Mouse (Mus musculus) urinary bladder, postnatal 36 days (tissue): ENCODE data around the gene Epo.

Experiments used
- DNase-seq, 2 experiments: peaks; one replicate each; pipeline ENCODE4 v3.0.0; 2022; ENCODE audit warnings: low spot score in 2 of 2, mixed read lengths in 1 of 2

Gene Epo

GRCm38 (mm10) chr5:137539291-137539801 is 6.3 kb upstream of the Epo start:
- DNase-seq, result no peak

- DNase-seq, result no peak
These were observed 4.4 kb upstream of the Epo start for GRCm38 (mm10) chr5:137537461-137537860.

DNA sequence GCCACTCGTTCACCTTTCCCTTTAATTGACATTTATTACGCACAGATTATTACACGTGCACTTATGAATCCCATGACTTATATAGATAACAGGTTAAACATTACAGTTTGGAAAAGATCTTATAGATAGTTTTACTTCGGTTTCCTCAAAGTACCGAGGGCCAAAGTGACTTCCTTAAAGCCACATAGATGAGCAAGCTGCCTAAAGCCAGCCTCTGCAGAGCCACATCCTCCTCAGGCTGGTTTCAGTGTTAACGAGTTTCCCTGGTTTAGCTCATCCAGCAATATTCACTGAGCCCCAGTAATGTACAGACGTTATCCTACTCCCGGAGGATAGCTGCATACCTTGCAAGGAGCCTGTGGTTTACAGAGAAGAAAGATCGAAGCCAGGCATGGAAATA is 2.3 kb upstream of the Epo start:
- no peak for DNase-seq

GRCm38 (mm10) chr5:137534762-137535161 is 1.7 kb upstream of the Epo start:
- DNase-seq, result no peak

DNA sequence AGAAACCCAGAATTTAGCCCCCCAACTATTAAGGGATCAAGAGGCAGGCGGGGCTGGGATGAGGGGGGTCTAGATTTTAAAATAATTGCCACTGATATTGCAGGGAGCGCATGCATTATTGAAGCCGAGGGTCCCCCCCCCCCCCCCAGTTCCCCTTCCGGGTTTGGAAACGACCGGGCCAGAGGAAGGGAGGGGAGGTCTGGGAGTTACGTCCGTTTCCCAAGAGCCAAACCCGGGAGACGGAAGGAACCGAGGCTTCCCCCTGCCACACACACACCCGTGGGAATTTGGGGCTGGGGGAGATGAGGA is 280 bp downstream of the Epo start:
- DNase-seq, result no peak

GRCm38 (mm10) chr5:137532131-137532807 is 773 bp downstream of the Epo start:
- peak in 1 of 2 experiments; percentile 27 for DNase-seq

- peak in 1 of 2 experiments; percentile 28 for DNase-seq
These were observed 1.5 kb downstream of the Epo start for GRCm38 (mm10) chr5:137531414-137532130.

GRCm38 (mm10) chr5:137530588-137531413 is 2.2 kb downstream of the Epo start:
- peak; percentile 36 to 62 for DNase-seq

GRCm38 (mm10) chr5:137530075-137530474 is 3.0 kb downstream of the Epo start:
- no peak for DNase-seq

- DNase-seq, result no peak
These were observed 3.6 kb downstream of the Epo start for GRCm38 (mm10) chr5:137529221-137529995.

DNA sequence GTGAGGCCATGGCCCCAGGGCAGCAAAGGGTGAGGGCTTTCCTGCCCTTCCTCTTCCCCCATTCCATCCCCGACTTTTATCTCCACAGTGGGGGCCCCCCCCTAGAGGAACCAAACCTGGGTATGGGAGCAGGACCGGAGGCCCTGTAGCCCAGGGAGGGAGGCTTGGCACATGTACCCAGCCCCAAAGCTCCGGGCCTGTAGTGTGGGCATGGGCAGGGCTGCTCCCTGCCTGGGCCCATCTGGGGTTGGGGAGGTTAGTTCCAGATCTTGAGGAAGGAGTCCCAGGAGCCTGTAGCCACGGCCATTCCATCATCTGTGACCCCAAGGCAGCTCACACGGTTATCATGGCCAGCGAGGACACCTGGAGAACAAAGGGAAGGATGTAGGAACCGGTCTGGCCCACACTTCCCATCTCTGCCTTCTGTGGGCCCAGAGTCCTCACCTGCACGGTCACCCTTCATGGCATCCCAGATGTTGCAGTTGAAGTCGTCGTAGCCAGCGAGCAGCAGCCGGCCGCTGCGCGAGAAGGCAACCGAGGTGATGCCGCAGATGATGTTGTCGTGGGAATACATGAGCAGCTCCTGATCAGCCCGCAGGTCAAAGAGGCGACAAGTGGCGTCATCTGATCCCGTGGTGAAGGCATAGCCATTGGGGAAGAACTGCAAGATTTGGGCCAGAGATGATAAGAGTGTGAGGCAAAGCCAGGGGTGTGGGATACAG is 4.6 kb downstream of the Epo start:
- no peak for DNase-seq

GRCm38 (mm10) chr5:137527413-137527812 is 5.6 kb downstream of the Epo start:
- no peak for DNase-seq

DNA sequence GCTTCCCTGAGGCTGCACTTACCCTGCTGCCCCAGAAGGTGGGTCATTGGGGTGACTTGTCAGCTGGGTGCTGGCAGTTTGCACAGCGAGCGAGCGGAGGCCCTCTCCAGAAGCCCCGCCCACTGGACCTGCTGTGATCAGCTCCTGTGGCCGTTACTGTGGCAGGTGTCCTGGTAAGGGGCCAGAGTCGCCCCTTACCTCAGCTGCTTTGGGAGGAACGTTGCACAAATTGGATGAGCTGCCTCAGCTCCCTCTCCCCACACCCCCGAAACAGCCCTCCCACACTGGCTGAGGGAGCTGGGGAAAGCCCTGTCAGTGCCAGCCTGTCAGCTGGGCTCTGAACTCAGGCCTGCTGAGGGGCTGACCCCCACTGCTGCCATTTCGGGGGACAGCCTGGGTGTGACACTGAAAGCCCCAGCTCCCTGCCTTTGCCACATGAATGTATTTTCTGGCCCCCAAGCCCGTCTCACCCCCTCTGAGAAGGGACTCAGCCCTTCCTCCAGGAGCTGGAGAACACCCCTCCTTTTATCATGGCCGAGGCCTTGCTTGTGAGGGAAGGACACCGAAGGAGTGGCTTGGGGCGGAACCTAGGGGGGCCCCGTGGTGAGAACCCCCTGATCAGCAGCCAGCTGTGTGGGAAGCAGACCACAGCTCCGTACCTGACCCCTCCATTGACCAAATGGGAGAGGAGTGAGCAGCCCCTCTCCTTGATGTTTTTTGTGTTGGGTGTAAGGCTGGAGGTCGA is 6.7 kb downstream of the Epo start:
- DNase-seq, result peak in 1 of 2 experiments; percentile 21

DNA sequence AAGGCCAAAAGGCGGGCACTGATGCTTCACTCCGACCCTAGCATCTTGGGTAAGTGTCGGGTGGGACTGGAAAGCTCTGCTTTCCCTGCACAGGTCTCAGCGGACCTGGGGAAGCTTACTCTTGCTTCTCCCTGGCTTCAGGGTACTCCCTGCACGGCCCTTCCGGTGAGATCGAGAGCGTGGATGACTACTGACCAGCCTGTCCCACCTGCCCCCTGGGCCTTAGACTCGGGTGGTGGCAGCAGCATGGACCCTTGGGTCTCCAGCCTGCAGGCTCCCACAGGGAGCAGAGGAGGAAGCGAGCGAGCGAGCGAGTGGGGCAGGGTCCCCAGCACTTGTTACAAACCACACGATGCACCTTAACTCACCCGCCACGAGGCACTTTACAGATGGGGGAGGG is 7.5 kb downstream of the Epo start:
- no peak for DNase-seq

DNA sequence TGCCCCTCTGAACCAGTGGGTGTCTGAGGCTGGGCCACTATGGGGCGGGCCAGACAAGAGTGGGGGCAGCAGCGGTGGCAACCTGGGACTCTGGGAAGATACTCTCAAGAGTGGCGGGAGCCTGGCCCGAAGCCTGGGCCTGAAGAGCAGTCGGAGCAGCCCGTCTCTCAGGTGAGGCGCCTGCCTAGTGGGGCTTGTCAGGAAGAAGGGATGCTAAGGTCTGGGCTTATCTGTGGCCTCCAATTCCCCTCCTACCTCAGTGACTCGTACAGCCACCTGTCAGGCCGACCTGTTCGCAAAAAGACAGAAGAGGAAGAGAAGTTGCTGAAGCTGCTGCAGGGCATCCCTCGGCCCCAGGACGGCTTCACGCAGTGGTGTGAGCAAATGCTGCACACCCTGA is 8.4 kb downstream of the Epo start:
- DNase-seq, result no peak

- DNase-seq, result no peak
These were observed 8.9 kb downstream of the Epo start for GRCm38 (mm10) chr5:137524251-137524515.

GRCm38 (mm10) chr5:137523396-137524250 is 9.4 kb downstream of the Epo start:
- DNase-seq, result no peak

GRCm38 (mm10) chr5:137522711-137523110 is 10.3 kb downstream of the Epo start:
- DNase-seq, result no peak

DNA sequence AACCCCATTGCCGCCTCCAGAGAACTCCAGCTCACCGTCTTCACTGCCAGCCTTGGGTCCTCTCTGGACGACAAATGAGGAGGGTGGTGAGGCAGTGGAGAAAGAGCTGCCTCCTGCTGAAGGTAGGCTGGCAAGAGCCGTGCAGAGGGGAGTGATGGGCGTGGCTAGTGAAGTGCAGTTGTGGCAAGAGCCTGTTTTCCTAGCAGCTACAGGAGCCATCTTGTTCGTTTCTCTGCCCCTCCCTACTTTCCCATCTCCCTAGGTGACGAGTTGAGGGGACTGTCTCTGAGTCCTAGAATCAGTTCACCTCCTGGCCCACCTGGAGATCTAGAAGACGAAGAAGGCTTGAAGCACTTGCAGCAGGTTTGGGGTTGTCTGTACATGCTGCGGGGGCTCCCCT is 11.2 kb downstream of the Epo start:
- no peak for DNase-seq
